9 mouse cellular contexts compared by ENCODE assay signal in the genomic region with DNA sequence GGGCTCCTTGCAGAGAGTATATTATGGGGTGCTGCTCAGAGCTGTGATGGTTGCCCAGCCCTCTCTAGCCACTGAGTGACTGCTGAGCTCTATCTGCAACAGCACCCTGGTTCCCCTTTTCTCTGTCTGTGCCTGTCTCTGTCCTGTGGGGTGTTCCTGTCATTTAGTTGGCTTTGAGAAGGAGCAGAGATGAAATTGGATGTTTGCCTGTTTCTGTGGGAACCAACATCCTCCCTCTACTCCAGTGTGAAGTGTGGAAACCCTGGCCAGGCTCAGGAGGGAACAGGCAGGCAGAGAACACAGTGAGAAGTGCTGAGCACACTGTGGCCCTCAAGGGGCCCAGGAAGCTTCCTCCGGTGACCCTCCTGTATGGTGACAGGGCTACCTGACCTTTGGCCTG. TPM values are rescaled to one million over a fixed set of nuclear protein-coding genes. Genes with fewer than 3 reads are reported as not detected.
DNase-seq lines count a peak whose midpoint lies in the region; ATAC-seq and TF ChIP-seq lines count a peak whose summit lies in the region.
"Had no signal": no experiment of that assay in that cellular context is flagged by ENCODE, and none has a peak within 500 bp of the region (broad histone marks: within the 10 kb centered on the region; RNA-seq: fewer than 3 reads in every experiment).

No protein-coding gene starts in this region.

- TF ChIP-seq POLR2A in MEL (IDR thresholded peaks at IDR 0.05; ENCODE audit: control insufficient read depth in 1 of 2, insufficient read depth in 1 of 2, low read depth in 1 of 2, low read length in 2 of 2, poor library complexity in 1 of 2) = no peak

- H3K4me3 ChIP-seq in MEL (ENCODE audit: control insufficient read depth in 1 of 2, insufficient read depth in 1 of 2, low read depth in 2 of 2, low read length in 2 of 2) = no peak overlapping the region

- ATAC-seq in megakaryocyte-erythroid progenitor cell, adult 5-6 weeks (replicated peaks; ENCODE audit: low FRiP score, low TSS enrichment, poor library complexity, severe bottlenecking) = no peak

- intact Hi-C loops in left cerebral cortex, postnatal 10 days (cut with DNase I) = no loop called here

- TF ChIP-seq CTCF in MEL (IDR thresholded peaks at IDR 0.05 in 2 of 3, conservative IDR thresholded peaks at IDR 0.05 in 1 of 3; ENCODE audit: control insufficient read depth in 1 of 3, insufficient read depth in 1 of 3, low read depth in 2 of 3, low read length in 3 of 3, poor library complexity in 1 of 3, severe bottlenecking in 1 of 3) = no peak

- no peaks in the 10 kb centered on the region for H3K9me3 ChIP-seq in MEL (replicated peaks; ENCODE audit: insufficient read depth, low read length)

- peak; percentile 59 for DNase-seq in layer of hippocampus, adult 11-12 months (ENCODE audit: low spot score)
- DNase-seq in layer of hippocampus, postnatal 25 days (ENCODE audit: extremely low spot score in 1 of 2, low spot score in 1 of 2) = no peak
- peak; percentile 12 for DNase-seq in MEL (ENCODE audit: low read depth, low spot score)
- peak; percentile 84 for DNase-seq in brain, adult 2 months (ENCODE audit: low read depth, low spot score)
- peak; percentile 45 to 55 for DNase-seq in left cerebral cortex, postnatal 10 days (ENCODE audit: extremely low spot score in 1 of 2, low spot score in 2 of 2)
- DNase-seq in gastrocnemius, postnatal 10 days = no peak
- DNase-seq: cerebellum, adult 9-11 months; kidney, adult 2 months had no signal

- no peak overlapping the region for H3K27ac ChIP-seq in MEL (ENCODE audit: control insufficient read depth, low read depth, low read length)

- H3K9ac ChIP-seq in MEL (ENCODE audit: control insufficient read depth, low read depth, low read length, poor library complexity, severe bottlenecking) = no peak overlapping the region

- no peaks in the 10 kb centered on the region for H3K4me1 ChIP-seq in MEL (ENCODE audit: control insufficient read depth in 1 of 2, insufficient read depth in 2 of 2, low read length in 2 of 2)

- H3K79me2 ChIP-seq in MEL (ENCODE audit: control insufficient read depth, insufficient read depth, low read length, poor library complexity) = no peaks in the 10 kb centered on the region

- H3K36me3 ChIP-seq in MEL (ENCODE audit: control insufficient read depth in 1 of 2, insufficient read depth in 2 of 2, low read length in 2 of 2) = no peaks in the 10 kb centered on the region

- peaks cover 5% of the 10 kb centered on the region in 2 experiments; a peak in 3 of 4 replicates for H3K27me3 ChIP-seq in MEL (ENCODE audit: control insufficient read depth in 1 of 2, insufficient read depth in 2 of 2, low read length in 2 of 2)

- TF ChIP-seq RAD21 in MEL (IDR thresholded peaks at IDR 0.05; ENCODE audit: low read depth, low read length) = no peak

- no peak for TF ChIP-seq EP300 in MEL (IDR thresholded peaks at IDR 0.05; ENCODE audit: low read depth in 1 of 2, low read length in 2 of 2)

TF ChIP-seq in MEL, 35 proteins besides CTCF, POLR2A, EP300 and RAD21:
- no peak for TF ChIP-seq MEF2A (IDR thresholded peaks at IDR 0.05; ENCODE audit: extremely low read depth, insufficient replicate concordance, low read depth, low read length, poor library complexity, severe bottlenecking)
- TF ChIP-seq TCF12 (IDR thresholded peaks at IDR 0.05; ENCODE audit: low read depth, low read length) = no peak
- no peak for TF ChIP-seq GABPA (IDR thresholded peaks at IDR 0.05; ENCODE audit: low read depth, low read length)
- no peak for TF ChIP-seq JUND (IDR thresholded peaks at IDR 0.05; ENCODE audit: low read depth, low read length)
- TF ChIP-seq MXI1 (IDR thresholded peaks at IDR 0.05; ENCODE audit: low read depth, low read length) = no peak
- TF ChIP-seq MAX (IDR thresholded peaks at IDR 0.05; ENCODE audit: low read length) = no peak

RNA-seq across cellular contexts. Expression of gene Sik1, which starts 40.8 kb away (rescaled TPM):
- 10 to 100 TPM; 11.7 to 14.6 TPM for total RNA-seq in layer of hippocampus, postnatal 25 days (2021)
- 4.7 and 5.5 TPM in 2 replicates for total RNA-seq in MEL (2012; rRNA removed)
- polyA plus RNA-seq in MEL (2012; ENCODE audit: insufficient read depth in 1 of 2, insufficient read length in 2 of 2, low read depth in 1 of 2, low replicate concordance in 2 of 2, missing spikeins in 1 of 2) = 10 to 100 TPM in 1 of 2 experiments, not detected in 1; 10.4 TPM
- total RNA-seq in left cerebral cortex, postnatal 10 days (2021) = 10 to 100 TPM; 22.2 to 22.8 TPM
- total RNA-seq in megakaryocyte-erythroid progenitor cell, adult 5-6 weeks (2014; fragmentation: Nextera tagmentation) = 4.1 and 10.3 TPM in 2 replicates
- 9.6 and 14.4 TPM in 2 replicates for total RNA-seq in megakaryocyte-erythroid progenitor cell, adult 5-6 weeks (2017)
- 10 to 100 TPM; 30.6 to 33.2 TPM for total RNA-seq in gastrocnemius, postnatal 10 days (2021)

Comparison
In these comparisons a context has a peak if more than half of its experiments do, and no peak if none do; other contexts are left out.
1. DNase-seq: peak in layer of hippocampus, adult 11-12 months (single experiment), MEL (single experiment), brain, adult 2 months (single experiment) and left cerebral cortex, postnatal 10 days (2 of 2); none in layer of hippocampus, postnatal 25 days (0 of 2) and gastrocnemius, postnatal 10 days (single experiment).